Mouse (Mus musculus) MEL (cell line): ENCODE measurements around the gene Nfkbil1. TPM values are rescaled to one million over a fixed set of nuclear protein-coding genes. Genes with fewer than 3 reads are reported as not detected.

Experiments used
- DNase-seq: peaks from one replicate; pipeline ENCODE4 v3.0.0; 2011; ENCODE audit warnings: low read depth, low spot score
- H3K27ac ChIP-seq: 2 replicates; pipeline ENCODE4 v1.5.1; 2012; ENCODE audit warnings: low read depth, mild to moderate bottlenecking, control low read depth, low read length, moderate library complexity; ENCODE audit not compliant: control insufficient read depth
- H3K27me3 ChIP-seq, 2 experiments: fragments of 150-350 bp in 1 of 2; sonication (generic) in 1 of 2; 2 replicates each; pipeline ENCODE4 v1.6.1; 2012; ENCODE audit warnings: low read length in 2 of 2, mild to moderate bottlenecking in 2 of 2, improper control_type of control experiment in 1 of 2, moderate library complexity in 1 of 2; ENCODE audit not compliant: insufficient read depth in 2 of 2, control insufficient read depth in 1 of 2
- H3K36me3 ChIP-seq, 2 experiments: 2 replicates each; pipeline ENCODE4 v1.6.1; 2012 to 2014; ENCODE audit warnings: low read length in 2 of 2, improper control_type of control experiment in 1 of 2, inconsistent platforms in 1 of 2, mild to moderate bottlenecking in 1 of 2; ENCODE audit not compliant: insufficient read depth in 2 of 2, control insufficient read depth in 1 of 2
- H3K4me1 ChIP-seq, 2 experiments: fragments of 150-350 bp in 1 of 2; sonication (generic) in 1 of 2; 2 replicates each; pipeline ENCODE4 v1.6.1; 2012; ENCODE audit warnings: low read length in 2 of 2, improper control_type of control experiment in 1 of 2, mild to moderate bottlenecking in 1 of 2; ENCODE audit not compliant: insufficient read depth in 2 of 2, control insufficient read depth in 1 of 2
- H3K4me3 ChIP-seq, 2 experiments: fragments of 150-350 bp in 1 of 2; sonication (generic) in 1 of 2; 2 replicates each; pipeline ENCODE4 v1.5.1; 2012; ENCODE audit warnings: low read depth in 2 of 2, low read length in 2 of 2, mild to moderate bottlenecking in 2 of 2, moderate library complexity in 2 of 2, control low read depth in 1 of 2, improper control_type of control experiment in 1 of 2; ENCODE audit not compliant: control insufficient read depth in 1 of 2, insufficient read depth in 1 of 2
- H3K79me2 ChIP-seq: 2 replicates; pipeline ENCODE4 v1.6.1; 2012; ENCODE audit warnings: mild to moderate bottlenecking, low read length, moderate library complexity; ENCODE audit not compliant: control insufficient read depth, poor library complexity, insufficient read depth
- H3K9ac ChIP-seq: 2 replicates; pipeline ENCODE4 v1.6.1; 2012; ENCODE audit warnings: low read depth, mild to moderate bottlenecking, control low read depth, low read length, moderate library complexity; ENCODE audit not compliant: control insufficient read depth, poor library complexity, severe bottlenecking
- H3K9me3 ChIP-seq: fragments of 150-350 bp; sonication (generic); replicated peaks from 2 replicates; pipeline ENCODE4 v1.6.1; 2012; ENCODE audit warnings: mild to moderate bottlenecking, low read length, improper control_type of control experiment, moderate library complexity; ENCODE audit not compliant: insufficient read depth
- CHD1 ChIP-seq: IDR thresholded peaks from 2 replicates; pipeline ENCODE4 v1.6.1; 2012; ENCODE audit warnings: low read depth, mild to moderate bottlenecking, inconsistent platforms, low read length, improper control_type of control experiment
- CHD2 ChIP-seq: IDR thresholded peaks from 2 replicates; pipeline ENCODE4 v1.6.1; 2011; ENCODE audit warnings: low read length, improper control_type of control experiment
- CTCF ChIP-seq, 3 experiments: IDR thresholded peaks in 2 of 3; conservative IDR thresholded peaks in 1 of 3; 2 replicates each; pipeline ENCODE4 v1.5.1; 2011 to 2012; ENCODE audit warnings: low read length in 3 of 3, low read depth in 2 of 3, mild to moderate bottlenecking in 2 of 3, improper control_type of control experiment in 1 of 3, inconsistent platforms in 1 of 3, mixed read lengths in 1 of 3, moderate library complexity in 1 of 3; ENCODE audit not compliant: control insufficient read depth in 1 of 3, insufficient read depth in 1 of 3, poor library complexity in 1 of 3, severe bottlenecking in 1 of 3
- E2F4 ChIP-seq: IDR thresholded peaks from 2 replicates; pipeline ENCODE4 v1.6.1; 2011; ENCODE audit warnings: low read depth, low read length, improper control_type of control experiment, borderline replicate concordance
- ELF1 ChIP-seq: IDR thresholded peaks from 2 replicates; pipeline ENCODE4 v1.6.1; 2014; ENCODE audit warnings: low read depth, mild to moderate bottlenecking, inconsistent platforms, low read length, improper control_type of control experiment, moderate library complexity
- EP300 ChIP-seq, 2 experiments: IDR thresholded peaks; 2 replicates each; pipeline ENCODE4 v1.6.1; 2011; ENCODE audit warnings: improper control_type of control experiment in 2 of 2, low read length in 2 of 2, low read depth in 1 of 2, mild to moderate bottlenecking in 1 of 2
- ETS1 ChIP-seq: IDR thresholded peaks from 2 replicates; pipeline ENCODE4 v1.6.1; 2012; ENCODE audit warnings: low read depth, mild to moderate bottlenecking, inconsistent platforms, low read length, improper control_type of control experiment, moderate library complexity
- GABPA ChIP-seq: IDR thresholded peaks from 2 replicates; pipeline ENCODE4 v1.6.1; 2012; ENCODE audit warnings: low read depth, mild to moderate bottlenecking, inconsistent platforms, low read length, improper control_type of control experiment, moderate library complexity
- HCFC1 ChIP-seq: IDR thresholded peaks from 2 replicates; pipeline ENCODE4 v1.6.1; 2012; ENCODE audit warnings: low read depth, mild to moderate bottlenecking, inconsistent platforms, low read length, improper control_type of control experiment, moderate library complexity
- JUND ChIP-seq: IDR thresholded peaks from 2 replicates; pipeline ENCODE4 v1.6.1; 2011; ENCODE audit warnings: low read depth, mild to moderate bottlenecking, improper control_type of control experiment, low read length
- MAFK ChIP-seq: IDR thresholded peaks from 2 replicates; pipeline ENCODE4 v1.6.1; 2011; ENCODE audit warnings: low read depth, mild to moderate bottlenecking, low read length, improper control_type of control experiment, borderline replicate concordance
- MAX ChIP-seq: IDR thresholded peaks from 2 replicates; pipeline ENCODE4 v1.6.1; 2011; ENCODE audit warnings: low read length, improper control_type of control experiment
- MAZ ChIP-seq: IDR thresholded peaks from 2 replicates; pipeline ENCODE4 v1.6.1; 2012; ENCODE audit warnings: low read depth, mild to moderate bottlenecking, inconsistent platforms, low read length, improper control_type of control experiment
- MXI1 ChIP-seq: IDR thresholded peaks from 2 replicates; pipeline ENCODE4 v1.6.1; 2011; ENCODE audit warnings: mild to moderate bottlenecking, low read depth, low read length, improper control_type of control experiment
- MYB ChIP-seq: IDR thresholded peaks from 2 replicates; pipeline ENCODE4 v1.6.1; 2011; ENCODE audit warnings: mild to moderate bottlenecking, low read depth, low read length, improper control_type of control experiment
- NELFE ChIP-seq: IDR thresholded peaks from 2 replicates; pipeline ENCODE4 v1.6.1; 2011; ENCODE audit warnings: low read depth, low read length, improper control_type of control experiment
- NRF1 ChIP-seq: IDR thresholded peaks from 2 replicates; pipeline ENCODE4 v1.6.1; 2014; ENCODE audit warnings: low read depth, mild to moderate bottlenecking, inconsistent platforms, low read length, improper control_type of control experiment, moderate library complexity; ENCODE audit not compliant: poor library complexity, insufficient read depth, severe bottlenecking
- POLR2A ChIP-seq, 2 experiments: IDR thresholded peaks; 2 replicates each; pipeline ENCODE4 v1.6.1; 2011 to 2012; ENCODE audit warnings: low read length in 2 of 2, mild to moderate bottlenecking in 2 of 2, control low read depth in 1 of 2, improper control_type of control experiment in 1 of 2, low read depth in 1 of 2, moderate library complexity in 1 of 2; ENCODE audit not compliant: control insufficient read depth in 1 of 2, insufficient read depth in 1 of 2, poor library complexity in 1 of 2
- POLR2AphosphoS2 ChIP-seq: IDR thresholded peaks from 2 replicates; pipeline ENCODE4 v1.6.1; 2011; ENCODE audit warnings: low read length, improper control_type of control experiment
- RAD21 ChIP-seq: IDR thresholded peaks from 2 replicates; pipeline ENCODE4 v1.6.1; 2011; ENCODE audit warnings: mild to moderate bottlenecking, low read depth, low read length, improper control_type of control experiment
- RCOR1 ChIP-seq: IDR thresholded peaks from 2 replicates; pipeline ENCODE4 v1.6.1; 2012; ENCODE audit warnings: low read depth, mild to moderate bottlenecking, inconsistent platforms, low read length, improper control_type of control experiment
- TBP ChIP-seq: IDR thresholded peaks from 2 replicates; pipeline ENCODE4 v1.8.0; 2011; ENCODE audit warnings: low read depth, low read length, improper control_type of control experiment
- TCF12 ChIP-seq: IDR thresholded peaks from 2 replicates; pipeline ENCODE4 v1.6.1; 2014; ENCODE audit warnings: low read depth, mild to moderate bottlenecking, inconsistent platforms, low read length, improper control_type of control experiment, moderate library complexity
- UBTF ChIP-seq: IDR thresholded peaks from 2 replicates; pipeline ENCODE4 v1.6.1; 2012; ENCODE audit warnings: low read depth, mild to moderate bottlenecking, inconsistent platforms, low read length, improper control_type of control experiment, moderate library complexity, borderline replicate concordance; ENCODE audit not compliant: insufficient read depth
- USF2 ChIP-seq, 2 experiments: IDR thresholded peaks; 2 replicates each; pipeline ENCODE4 v1.6.1; 2011 to 2012; ENCODE audit warnings: improper control_type of control experiment in 2 of 2, low read length in 2 of 2, borderline replicate concordance in 1 of 2, inconsistent platforms in 1 of 2, low read depth in 1 of 2, mild to moderate bottlenecking in 1 of 2; ENCODE audit not compliant: insufficient read depth in 1 of 2
- ZC3H11A ChIP-seq: IDR thresholded peaks from 2 replicates; pipeline ENCODE4 v1.6.1; 2012; ENCODE audit warnings: low read depth, mild to moderate bottlenecking, inconsistent platforms, low read length, improper control_type of control experiment
- ZKSCAN1 ChIP-seq: IDR thresholded peaks from 2 replicates; pipeline ENCODE4 v1.6.1; 2012; ENCODE audit warnings: low read depth, mild to moderate bottlenecking, inconsistent platforms, low read length, improper control_type of control experiment, moderate library complexity
- ZMIZ1 ChIP-seq: IDR thresholded peaks from 2 replicates; pipeline ENCODE4 v1.6.1; 2012; ENCODE audit warnings: low read depth, mild to moderate bottlenecking, inconsistent platforms, low read length, improper control_type of control experiment, moderate library complexity
- ZNF384 ChIP-seq: IDR thresholded peaks from 2 replicates; pipeline ENCODE4 v1.6.1; 2012; ENCODE audit warnings: low read depth, mild to moderate bottlenecking, inconsistent platforms, low read length, improper control_type of control experiment
- polyA plus RNA-seq, 2 experiments: library from polyadenylated mRNA; stranded (reverse) in 1 of 2; unstranded in 1 of 2; fragments of >175 nt in 1 of 2; fragments of >200 nt in 1 of 2; gene quantifications; 2 replicates each; pipeline versions ENCODE4 v1.2.1 to v1.2.4; 2012; ENCODE audit warnings: low replicate concordance in 2 of 2, low read depth in 1 of 2; ENCODE audit not compliant: insufficient read length in 2 of 2, insufficient read depth in 1 of 2, missing spikeins in 1 of 2
- total RNA-seq: library from RNA; depleted of rRNA; stranded (reverse); fragments of 300-350 nt; gene quantifications from 2 replicates; pipeline ENCODE4 v1.2.3, GENCODE M21; 2012

Gene Nfkbil1
- total and polyA plus RNA-seq, 3 experiments: 10.3 to 26.0 TPM; not detected in 1

DNA sequence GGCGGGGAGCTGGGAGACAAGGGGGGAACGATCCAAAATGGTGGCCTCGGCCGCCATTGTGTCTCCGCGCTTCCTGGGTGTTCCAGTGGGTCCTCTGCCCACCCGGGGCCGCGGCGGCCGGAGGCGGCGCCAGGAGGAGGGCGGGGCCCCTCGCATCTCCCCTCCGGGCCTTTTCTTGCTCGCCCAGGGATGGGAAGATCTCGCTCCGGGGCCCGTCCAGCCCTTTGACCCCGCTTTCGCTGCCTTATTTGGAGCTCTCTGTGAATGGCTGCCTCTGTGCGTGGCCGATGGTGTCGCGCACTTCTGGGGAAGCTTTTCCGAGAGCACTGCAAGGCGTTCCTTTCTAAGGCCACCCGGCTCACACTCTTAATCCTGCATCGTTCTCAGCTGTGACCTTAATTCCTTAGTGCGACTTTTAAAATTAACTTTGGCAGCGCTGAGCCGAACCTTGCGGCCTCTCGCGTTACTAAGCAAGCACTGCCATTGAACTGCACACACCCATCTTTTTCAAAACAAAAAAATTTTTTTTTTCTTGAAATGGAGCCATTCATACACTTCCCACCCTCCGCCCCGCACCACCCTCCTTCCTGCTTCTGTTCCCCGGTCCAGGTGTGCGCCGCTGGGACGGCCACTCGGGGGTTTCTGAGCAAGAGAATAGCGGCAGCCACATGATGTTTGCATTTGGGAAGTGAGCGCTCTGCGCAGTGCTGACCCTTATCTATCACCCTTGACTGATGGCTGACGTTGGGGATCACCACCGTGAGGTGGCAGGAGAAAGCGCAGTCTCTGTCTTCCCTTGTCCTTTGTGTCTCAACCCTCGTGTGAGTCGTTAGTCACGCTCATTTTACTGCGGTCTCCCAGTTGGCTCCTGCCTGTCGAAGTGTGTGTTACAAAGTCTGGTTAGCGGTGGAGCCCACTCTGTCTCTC, 6.7 kb upstream of the Nfkbil1 start (continued):
- TF ChIP-seq CTCF (IDR thresholded peaks at IDR 0.05 in 2 of 3, conservative IDR thresholded peaks at IDR 0.05 in 1 of 3; ENCODE audit: control insufficient read depth in 1 of 3, insufficient read depth in 1 of 3, low read depth in 2 of 3, low read length in 3 of 3, poor library complexity in 1 of 3, severe bottlenecking in 1 of 3): peak in 1 of 3 experiments; percentile 13; a peak in 3 of 6 replicates
- peak; percentile 33; the same call in 1 of the 2 replicates for TF ChIP-seq ZMIZ1
- TF ChIP-seq ETS1: peak; percentile 40; the same call in 1 of the 2 replicates
- TF ChIP-seq USF2 (IDR thresholded peaks at IDR 0.05; ENCODE audit: borderline replicate concordance in 1 of 2, insufficient read depth in 1 of 2, low read depth in 1 of 2, low read length in 2 of 2): no peak
- TF ChIP-seq EP300 (IDR thresholded peaks at IDR 0.05; ENCODE audit: low read depth in 1 of 2, low read length in 2 of 2): no peak
- TF ChIP-seq E2F4: no peak
- TF ChIP-seq CHD2: no peak
- 0 out of 2 replicates have a peak, but pooled peaks have one; percentile 1 for TF ChIP-seq MAZ
- TF ChIP-seq TCF12: peak; percentile 60; the same call in 1 of the 2 replicates
- no peak for TF ChIP-seq MAFK
- TF ChIP-seq ZNF384: no peak

GRCm38 (mm10) chr17:35241305-35242014, 5.9 kb upstream of the Nfkbil1 start, which contains the start of gene Ddx39b:
Ddx39b (plus strand) TSS chr17:35241746.
- H3K4me3 ChIP-seq: peak within 1 kb of the TSS; percentile 79 to 95
- peaks cover 17 to 31% of the 10 kb centered on the region in 2 experiments for H3K36me3 ChIP-seq
- H3K4me1 ChIP-seq: peaks cover 5 to 28% of the 10 kb centered on the region in 2 experiments; a peak in 3 of 4 replicates
- DNase-seq: peak; percentile 97
- H3K9me3 ChIP-seq: no peaks in the 10 kb centered on the region
- peak within 1 kb of the TSS; percentile 96 for H3K9ac ChIP-seq
- H3K27ac ChIP-seq: peak within 1 kb of the TSS; percentile 98
- H3K27me3 ChIP-seq: no peaks in the 10 kb centered on the region
- H3K79me2 ChIP-seq: peaks cover 49% of the 10 kb centered on the region
- TF ChIP-seq EP300 (IDR thresholded peaks at IDR 0.05; ENCODE audit: low read depth in 1 of 2, low read length in 2 of 2) (no peak), UBTF (no peak), POLR2A (IDR thresholded peaks at IDR 0.05; ENCODE audit: control insufficient read depth in 1 of 2, insufficient read depth in 1 of 2, low read depth in 1 of 2, low read length in 2 of 2, poor library complexity in 1 of 2) (peak; percentile 31 to 85; a peak in 3 of 4 replicates), CHD1 (no peak), ETS1 (no peak), NRF1 (peak; percentile 92), HCFC1 (peak; percentile 87), USF2 (IDR thresholded peaks at IDR 0.05; ENCODE audit: borderline replicate concordance in 1 of 2, insufficient read depth in 1 of 2, low read depth in 1 of 2, low read length in 2 of 2) (peak; percentile 40 to 84; a peak in 2 of 4 replicates), NELFE (peak; percentile 86), RAD21 (no peak), E2F4 (peak; percentile 97), ZKSCAN1 (no peak), POLR2AphosphoS2 (0 out of 2 replicates have a peak, but pooled peaks have one; percentile 51), ZC3H11A (no peak), GABPA (no peak), CTCF (IDR thresholded peaks at IDR 0.05 in 2 of 3, conservative IDR thresholded peaks at IDR 0.05 in 1 of 3; ENCODE audit: control insufficient read depth in 1 of 3, insufficient read depth in 1 of 3, low read depth in 2 of 3, low read length in 3 of 3, poor library complexity in 1 of 3, severe bottlenecking in 1 of 3) (no peak), ZMIZ1 (no peak), ELF1 (peak; percentile 95), TBP (peak; percentile 77; the same call in 1 of the 2 replicates), MAX (peak; percentile 99), RCOR1 (no peak), MYB (no peak), MAZ (0 out of 2 replicates have a peak, but pooled peaks have one; percentile 6), MXI1 (peak; percentile 94), JUND (no peak)
